Mouse (Mus musculus) heart, postnatal 0 days (tissue): ENCODE data around the gene E130114P18Rik.

Experiments used
- CTCF ChIP-seq: IDR thresholded peaks from 2 replicates; pipeline ENCODE4 v1.5.1; 2016; ENCODE audit warnings: antibody characterized with exemption, control low read depth, low read depth
- EP300 ChIP-seq: IDR thresholded peaks from 2 replicates; pipeline ENCODE4 v1.6.1; 2016; ENCODE audit warnings: antibody characterized with exemption, low read depth

GRCm38 (mm10) chr4:97676579-97676937, 101.3 kb downstream of the E130114P18Rik start:
- TF ChIP-seq CTCF, result no peak
- TF ChIP-seq EP300, result no peak
